Mouse (Mus musculus) c-Kit-positive CD71-negative TER-119-negative erythroid progenitor cells, embryonic 14.5 days (primary cell): ENCODE results near the gene Emcn.
A peak's percentile ranks its signal among the peaks of the same experiment; 100 is the strongest.

Experiments
- DNase-seq: peaks from one replicate; pipeline ENCODE4 v3.0.0-alpha.2; 2013; ENCODE audit warnings: low read depth

Emcn gene

DNA sequence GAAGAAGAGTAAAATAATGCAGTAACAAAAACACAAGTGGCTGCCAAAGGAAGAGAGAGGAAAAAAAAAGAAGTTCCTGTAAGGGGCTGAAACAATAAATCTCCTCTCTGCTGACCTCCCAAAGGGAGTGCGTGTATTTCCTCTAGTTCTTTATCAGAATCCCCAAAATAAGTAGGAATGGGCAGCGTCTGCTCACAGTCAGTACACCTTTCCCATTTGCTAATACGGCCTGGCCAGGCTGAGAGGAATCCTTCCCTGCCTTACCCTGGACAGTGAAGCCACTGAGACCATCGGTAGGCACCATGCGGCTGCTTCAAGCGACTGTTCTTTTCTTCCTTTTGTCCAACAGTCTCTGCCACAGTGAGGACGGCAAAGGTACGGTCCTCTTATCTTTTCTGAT is at the start of gene Emcn:
TSS of gene Emcn (plus strand) at position 130 of the 400 bp plus-strand sequence.
- no peak for DNase-seq

DNA sequence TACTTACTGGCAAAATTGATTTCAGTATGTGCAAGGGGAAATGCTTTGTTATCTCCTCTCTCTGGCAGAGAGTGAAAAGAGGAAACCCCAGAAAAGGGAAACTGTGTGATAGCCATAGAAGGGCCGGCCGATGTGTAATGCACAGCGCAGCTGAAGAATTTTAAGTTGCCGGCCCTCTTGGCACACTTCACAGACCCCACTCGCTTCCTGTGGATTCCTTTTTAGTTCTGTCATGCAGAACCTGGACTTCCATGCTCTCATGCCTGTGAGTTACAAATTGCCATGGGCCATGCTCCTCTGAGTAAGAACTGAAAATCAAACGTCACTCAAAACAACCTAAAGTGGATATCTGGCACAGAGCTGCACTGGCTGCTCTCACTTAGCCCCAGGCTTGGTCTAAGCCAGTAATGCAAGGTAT is 47.7 kb upstream of the Emcn start:
- DNase-seq: peak; percentile 24

DNA sequence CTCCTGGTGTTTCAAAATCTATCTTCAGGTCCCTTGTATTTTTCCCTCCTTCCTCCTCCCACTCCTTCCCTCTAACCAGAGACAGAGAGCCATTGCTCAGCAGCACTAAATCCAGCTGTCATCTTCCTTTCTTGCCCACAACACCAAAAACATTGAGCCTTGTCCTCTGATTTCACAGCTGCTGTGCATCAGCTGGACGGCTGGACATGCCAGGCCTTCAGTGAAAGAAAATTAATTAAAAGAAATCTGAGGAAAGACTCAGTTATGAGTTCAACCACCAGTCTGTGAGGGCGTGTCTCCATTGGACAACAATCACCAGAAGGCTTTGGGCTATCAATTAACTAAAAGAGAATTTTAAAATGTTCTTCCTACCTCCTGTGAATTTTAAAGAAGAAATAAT is 42.6 kb upstream of the Emcn start:
- DNase-seq: no peak

DNA sequence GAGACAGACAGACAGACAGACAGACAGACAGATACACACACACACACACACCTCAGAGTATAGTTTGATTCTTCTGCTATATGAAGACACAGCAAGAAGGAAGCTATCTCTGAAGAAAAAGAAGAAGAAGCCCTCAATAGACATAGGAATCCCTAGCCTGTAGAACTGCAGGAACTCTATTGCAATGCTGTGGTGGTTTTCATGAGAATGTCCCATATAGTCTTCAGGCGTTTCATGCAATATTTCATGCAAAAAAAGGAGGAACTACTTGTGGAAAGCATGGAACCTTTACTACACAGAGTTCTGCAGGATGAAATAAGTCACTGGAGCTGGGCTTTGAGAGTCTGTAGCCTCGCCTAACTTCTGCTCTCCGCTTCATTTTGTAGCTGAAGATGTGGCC is 40.7 kb upstream of the Emcn start:
- DNase-seq: no peak

DNA sequence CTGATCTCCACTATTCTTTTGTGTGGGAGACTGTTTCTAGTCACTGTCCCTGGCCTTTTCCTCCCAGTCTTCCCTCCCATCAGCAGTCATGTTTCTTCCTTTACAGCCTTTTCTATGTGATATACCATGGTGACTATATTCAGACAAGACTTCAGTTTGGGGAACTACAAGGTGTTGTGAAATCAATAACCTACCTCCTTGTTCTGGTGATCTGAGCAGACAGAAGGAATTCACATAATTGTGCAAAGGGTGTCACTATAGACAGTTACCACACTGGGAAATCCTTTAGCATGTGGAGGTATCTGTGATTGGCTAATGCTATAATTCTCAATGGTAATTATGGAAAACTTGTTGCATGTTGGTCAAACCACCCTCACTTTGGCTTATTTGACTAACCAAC is 39.7 kb upstream of the Emcn start:
- DNase-seq: no peak

DNA sequence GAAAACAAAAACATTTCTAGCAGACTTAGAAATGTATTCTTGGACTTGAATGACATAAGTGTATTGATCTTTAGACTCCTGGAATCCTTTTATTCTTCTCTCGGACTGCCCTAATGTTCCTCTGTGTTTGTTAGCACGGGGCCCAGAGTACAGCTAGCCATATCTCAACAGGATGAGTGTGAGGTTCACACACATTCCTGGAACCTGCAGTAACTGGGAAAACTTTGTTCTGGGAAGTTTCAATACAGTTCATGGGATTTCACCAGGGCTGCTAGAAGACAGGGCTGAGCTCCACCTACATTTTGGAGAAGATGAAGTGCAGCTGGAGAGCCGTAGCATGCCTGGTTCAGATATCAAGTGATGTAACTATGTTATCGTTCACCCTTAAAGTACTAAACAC is 38.1 kb upstream of the Emcn start:
- DNase-seq: no peak

DNA sequence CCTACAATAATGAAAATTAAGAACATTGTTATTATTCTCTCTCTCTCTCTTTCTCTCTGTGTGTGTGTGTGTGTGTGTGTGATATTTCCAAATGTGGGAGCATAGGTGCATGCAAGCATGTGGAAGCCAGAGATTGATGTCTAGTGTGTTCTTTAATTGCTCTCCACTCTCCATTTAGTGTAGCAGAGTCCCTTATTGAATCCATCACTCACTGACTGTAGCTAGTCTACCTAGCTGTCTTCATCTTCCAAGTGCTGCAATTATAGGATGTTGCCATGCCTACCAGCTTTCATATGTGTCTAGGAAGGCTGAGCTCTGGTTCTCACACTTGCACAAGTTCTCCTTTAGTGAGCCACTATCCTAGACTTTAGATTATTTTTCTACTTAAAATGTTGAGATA is 30.9 kb upstream of the Emcn start:
- no peak for DNase-seq

DNA sequence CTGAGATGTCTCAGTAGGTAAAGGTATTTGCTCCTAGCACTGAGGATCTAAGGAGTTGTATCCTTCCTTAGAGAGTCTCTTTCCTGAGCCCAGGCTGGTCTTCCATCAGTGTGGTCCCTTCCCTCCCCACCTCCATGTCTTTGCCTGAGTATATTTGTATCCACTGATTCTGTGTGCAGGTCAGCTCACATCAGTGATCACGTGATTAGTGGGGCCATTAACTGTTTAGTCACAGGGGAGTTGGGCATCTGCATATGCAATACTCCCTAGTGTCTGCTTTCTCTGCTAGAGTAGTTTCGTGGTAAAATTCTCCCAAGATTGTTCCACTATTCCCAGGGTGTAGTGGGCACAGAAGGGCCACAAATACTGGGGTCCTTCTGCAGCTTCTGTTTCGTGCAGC is 28.3 kb upstream of the Emcn start:
- DNase-seq: no peak

DNA sequence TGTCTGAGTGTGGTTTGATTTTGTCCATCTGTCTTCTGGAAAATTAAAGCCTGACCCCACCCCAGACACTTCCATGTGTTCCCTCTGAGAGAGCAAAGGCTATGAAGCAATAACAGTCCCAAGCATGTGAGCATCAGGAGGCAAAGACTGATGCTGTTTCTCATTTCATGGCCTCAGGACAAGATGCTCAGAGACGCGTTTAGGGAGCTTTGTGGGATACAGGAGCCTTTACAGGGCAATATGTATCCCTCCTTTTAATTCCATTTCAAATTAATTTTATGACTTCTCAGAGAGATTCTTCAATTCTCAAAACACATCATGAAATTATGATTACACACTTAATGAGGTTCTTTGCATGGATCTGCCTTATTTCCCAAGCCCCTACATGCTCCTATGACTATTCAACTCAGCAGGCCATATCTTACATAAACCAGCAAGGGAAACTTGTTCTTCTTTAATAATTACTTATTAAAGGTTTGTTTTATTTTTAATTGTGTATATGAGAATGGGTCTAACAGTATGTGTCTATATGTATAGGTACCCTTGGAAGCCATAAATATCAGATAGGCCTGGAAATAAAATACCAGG is 27.0 kb upstream of the Emcn start:
- no peak for DNase-seq

DNA sequence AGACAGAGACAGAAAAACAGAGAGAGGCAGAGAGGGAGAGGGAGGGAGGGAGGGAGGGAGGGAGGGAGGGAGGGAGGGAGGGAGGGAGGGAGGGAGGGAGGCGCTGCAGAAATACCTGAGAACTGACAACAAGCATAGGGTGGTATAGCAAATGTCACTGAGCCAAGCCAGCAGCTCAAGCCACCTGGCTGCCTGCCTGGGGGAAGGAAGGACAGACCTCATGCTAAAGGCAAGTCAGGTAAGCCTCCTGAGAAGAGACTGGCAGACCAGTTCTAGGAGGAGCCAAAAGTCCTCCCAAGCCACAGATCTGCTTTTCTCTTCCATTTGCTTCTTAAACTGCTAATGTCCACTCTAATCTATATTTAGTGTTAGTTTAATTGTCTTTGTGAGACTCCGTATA is 22.5 kb upstream of the Emcn start:
- no peak for DNase-seq

DNA sequence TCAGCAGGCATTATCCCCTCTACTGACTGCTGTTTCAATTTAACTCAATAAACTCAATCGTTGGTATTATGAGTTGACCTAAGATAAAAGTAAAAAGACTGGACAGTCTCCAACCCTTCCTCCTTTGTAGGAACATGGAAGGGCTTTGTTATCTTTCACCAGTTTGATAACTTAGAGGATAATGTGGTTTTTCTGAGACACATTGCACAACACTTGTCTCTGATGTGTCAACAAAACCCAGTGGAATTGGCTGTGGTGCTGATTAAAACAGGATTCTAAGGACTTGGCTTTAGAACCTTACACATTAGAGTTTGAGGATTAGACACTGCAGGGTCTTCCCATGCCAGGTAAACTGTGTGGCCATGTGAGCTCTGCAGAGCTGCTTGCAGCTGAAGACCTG is 20.9 kb upstream of the Emcn start:
- DNase-seq: no peak

DNA sequence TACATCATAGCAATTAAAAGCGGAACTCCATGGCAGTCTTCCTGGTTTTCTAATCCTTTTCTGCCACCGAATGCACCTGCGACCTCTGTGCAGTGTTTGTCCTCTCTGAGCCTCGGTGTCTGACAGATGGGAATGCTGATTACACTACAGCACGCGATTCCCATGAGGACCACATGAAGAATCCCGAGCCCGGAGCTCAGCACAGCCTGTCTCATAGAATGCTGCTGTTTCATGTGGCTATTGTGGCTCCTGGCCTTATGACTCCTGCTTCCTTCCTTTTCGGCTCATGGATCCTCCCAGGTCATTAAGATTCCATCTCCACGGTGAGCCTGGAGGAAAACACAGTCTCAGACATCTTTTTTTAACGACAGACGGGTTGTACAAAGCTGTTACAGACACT is 18.6 kb upstream of the Emcn start:
- DNase-seq: no peak

DNA sequence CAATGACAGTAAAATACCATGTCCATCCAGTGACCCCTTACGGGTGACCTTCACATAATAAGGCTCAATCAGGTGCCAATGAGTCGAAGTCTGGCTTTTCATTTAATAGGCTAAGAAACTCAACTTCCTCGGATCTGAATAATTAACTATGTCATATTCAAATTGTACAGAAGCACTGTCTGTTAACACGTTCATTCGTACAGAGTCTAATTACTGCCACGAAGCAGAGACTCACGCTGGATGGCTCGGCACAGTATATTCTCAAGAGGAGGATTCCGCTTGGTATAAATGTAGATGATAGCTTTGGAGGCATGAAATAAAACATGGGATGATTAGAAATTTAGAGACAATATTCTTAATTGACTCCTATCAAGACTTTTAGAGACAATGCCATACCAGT is 11.0 kb upstream of the Emcn start:
- no peak for DNase-seq

DNA sequence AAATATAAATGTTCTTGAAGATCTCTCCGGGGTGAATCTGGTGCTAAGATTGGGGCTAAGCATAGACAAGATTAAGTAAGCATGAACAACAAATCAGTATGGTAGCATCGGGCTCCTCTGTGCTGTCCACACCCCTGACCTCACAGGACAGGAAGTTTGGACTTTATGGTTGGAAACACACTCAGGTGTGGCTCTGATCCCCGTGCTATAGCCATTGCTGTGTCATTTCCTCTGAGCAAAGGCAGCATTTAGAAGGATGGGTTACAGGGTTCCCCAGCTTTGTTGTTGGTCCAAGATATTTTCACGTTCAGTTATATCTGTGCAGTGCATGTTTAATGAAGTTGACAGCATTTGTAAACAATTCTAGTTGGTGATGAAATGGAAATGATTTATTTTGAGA is 9.9 kb upstream of the Emcn start:
- DNase-seq: no peak

DNA sequence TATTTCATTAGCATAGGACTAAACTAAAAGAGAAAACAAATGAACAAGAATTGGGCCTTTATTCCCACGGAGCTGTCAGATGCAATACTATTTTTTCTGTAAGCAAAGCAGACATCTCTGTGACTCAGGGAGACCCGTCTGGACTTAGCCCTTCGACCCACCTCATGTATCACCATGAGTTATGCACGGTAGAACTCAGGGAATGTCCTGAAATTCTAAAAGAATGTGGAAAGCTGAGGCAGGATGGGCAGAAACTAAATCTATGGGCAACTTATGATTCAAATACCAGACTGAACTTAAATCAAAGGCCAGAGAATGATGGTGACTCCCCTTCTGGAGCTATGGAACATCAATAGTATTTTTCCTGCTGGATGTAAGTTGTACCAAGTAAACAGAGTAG is 8.3 kb upstream of the Emcn start:
- DNase-seq: no peak

DNA sequence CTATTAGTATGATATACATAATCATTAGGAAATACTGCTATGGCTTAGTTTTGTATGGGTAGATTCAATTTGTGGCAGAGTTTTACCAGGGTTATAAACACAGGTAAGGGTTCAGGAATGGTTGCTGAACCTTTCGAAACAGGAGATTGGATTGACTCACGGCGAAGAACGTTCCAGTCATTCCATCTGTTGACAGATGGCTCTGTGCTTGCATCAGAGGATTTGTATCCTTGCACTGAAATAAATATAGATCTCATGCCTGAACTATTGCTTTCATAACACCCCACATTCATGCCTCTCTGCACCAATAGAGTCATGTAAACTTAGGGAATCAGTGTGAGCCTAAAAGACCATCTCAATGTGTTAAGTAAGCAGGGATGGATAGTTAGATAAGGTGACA is 4.9 kb upstream of the Emcn start:
- no peak for DNase-seq

DNA sequence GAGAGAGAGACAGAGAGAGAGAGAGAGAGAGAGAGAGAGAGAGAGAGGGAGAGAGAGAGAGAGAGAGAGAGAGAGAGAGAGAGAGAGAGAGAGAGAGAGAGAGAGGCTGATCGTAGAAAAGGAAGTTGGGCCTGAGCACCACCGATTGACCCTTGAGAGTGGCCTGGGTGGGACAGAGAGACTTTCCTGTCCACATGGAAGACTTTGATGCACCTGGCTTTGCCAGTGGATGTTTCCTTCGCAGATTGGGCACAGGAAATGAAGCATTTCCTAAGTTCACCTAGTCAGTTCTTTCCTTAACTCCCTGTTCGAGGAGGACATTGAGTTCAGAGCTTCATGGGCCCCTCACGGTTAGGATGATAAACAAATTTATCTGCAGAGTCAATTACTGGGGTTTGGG is 2.6 kb downstream of the Emcn start:
- no peak for DNase-seq

DNA sequence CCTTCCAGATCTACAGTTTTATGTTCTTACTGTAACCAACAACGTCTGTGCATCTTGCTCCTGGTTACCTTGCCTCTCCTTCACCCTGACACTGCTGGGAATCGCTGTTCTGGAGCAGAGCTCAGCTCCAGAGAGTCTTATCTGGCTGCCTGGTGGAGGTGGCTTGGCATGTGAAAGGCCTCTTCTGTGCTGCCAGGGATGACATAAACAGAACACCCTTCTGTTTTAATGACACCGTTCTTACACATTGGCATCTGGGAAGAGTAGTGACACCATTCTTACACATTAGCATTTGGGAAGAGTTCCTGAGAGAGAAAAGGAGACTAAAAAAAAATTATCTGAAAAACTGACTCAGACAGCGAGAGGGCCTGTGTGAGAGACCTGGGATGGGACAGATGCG is 11.0 kb downstream of the Emcn start:
- no peak for DNase-seq

DNA sequence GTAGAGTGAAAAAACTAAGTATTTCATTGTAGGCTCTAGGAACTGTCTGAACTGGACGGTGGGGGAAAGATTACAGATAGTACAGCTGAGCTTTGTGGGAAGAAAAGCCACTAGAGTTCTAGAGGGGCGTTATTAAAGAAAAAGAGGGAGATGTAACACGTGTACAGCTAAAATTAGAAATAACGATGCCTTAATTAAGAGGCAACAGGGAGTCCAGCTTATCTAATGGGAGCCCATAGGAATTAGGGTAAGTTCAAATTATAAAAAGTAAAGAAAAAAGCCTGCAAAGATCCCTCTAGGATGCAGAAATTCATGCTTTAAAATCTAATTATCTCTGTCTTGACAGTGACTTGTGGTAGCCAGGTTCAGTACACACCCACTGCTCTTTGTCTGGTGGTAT is 15.8 kb downstream of the Emcn start:
- no peak for DNase-seq

DNA sequence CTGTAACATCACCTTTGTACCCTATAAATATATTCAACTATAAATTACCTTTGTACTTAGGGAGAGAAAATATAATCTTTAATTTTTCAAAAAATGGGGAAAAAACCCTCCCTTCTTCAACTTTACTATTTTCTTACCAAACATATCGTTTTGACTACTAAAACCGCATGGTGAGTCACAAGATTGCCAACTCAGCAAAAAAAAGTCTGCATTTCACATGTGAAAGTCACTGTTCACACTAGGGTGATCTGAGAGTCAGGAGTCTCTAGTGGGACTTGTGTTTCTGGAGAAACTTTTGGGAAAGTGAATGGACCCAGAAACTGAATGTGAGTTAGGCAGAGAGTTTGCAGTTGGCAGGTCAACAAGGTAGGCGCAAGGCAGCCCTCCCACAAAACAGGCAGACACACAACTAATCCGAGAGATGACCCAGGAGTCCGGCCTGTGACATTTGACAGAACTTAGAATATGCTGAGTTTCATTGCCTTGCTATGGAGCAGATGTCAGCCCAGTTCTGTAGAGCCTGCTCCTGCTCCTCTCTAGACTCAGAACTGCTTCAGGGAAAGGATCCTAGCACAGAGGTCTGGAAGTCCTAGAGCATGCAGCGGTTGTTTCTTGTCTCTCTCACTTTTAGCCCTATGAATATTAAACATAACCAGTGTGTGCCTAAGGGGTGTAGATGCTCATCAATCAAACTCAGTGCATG is 26.4 kb downstream of the Emcn start:
- no peak for DNase-seq

DNA sequence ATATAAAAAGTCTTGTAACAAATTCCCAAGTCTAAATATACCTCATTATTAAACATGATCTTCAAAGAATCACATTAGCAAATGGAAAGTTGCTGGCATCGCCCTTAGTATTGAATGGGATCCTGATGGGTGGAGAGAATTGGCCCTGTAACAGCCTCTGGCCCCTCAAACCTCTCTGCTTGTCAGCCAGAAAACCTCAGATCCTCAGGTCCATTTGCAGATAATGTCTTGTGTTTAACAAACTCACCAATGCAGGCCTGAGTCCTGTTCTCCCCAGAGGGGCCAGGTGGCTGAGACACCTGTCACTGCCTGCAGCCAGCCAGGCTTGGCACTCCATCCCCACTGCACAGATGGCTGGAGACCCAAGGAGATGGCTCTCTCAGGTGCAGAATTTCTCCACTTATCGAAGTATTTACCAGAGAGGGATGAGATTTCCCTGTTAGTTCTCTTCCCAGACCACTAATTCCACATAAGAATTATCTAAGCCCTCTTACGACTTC is 27.0 kb downstream of the Emcn start:
- DNase-seq: no peak

DNA sequence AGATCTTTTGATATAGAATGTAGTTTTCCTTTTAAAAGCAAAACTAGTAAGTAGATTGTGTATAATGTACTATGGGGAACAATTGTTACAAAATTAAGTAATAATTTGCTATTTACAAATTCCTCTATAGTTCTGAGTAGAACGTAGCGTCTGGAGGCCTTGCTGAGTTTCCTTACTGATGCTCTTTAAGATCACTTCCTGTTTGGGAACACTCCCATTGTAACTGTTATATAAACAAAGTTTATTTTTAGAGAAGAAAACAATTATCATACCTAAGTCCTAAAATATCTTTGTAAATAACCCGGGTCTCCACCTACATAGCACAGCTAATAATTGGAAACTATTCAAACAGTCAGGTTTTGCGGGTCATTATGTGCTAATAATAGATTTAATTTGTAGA is 32.0 kb downstream of the Emcn start:
- no peak for DNase-seq

DNA sequence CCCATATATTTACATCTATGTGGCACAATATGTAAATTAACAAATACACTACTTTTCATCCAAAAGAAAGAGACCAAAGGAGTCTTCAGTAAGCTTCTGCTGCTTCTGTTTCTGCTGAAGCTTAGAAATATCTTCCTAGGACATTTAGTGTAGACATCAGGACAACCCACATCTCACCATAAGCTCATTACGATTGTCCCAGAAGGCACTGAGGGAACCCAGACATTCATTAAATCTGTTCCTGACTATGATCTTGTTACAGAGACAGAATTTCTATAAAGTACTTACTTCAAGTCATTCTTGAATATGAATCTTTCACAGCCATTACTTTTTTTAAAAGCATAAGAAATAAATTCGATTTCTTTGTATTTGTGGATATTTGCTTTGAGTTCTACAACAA is 41.4 kb downstream of the Emcn start:
- no peak for DNase-seq

DNA sequence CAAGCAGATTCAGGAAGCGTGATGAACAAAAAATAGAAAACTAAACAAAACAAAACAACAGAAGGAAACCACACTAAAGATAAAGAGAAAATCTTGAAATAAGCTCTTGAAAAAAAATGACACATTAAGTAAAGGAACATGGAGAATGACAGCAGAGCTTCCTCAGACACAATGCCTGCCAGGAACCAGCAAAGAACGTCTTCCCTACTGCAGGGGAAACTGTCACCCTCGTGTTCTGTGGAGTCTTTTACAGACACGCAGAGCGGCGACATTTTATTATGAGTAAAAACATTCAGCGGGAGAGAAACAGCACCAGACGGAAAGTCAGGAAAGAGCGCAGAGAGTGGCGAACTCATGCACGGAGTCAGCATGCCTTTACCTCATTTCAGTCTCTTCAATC is 54.7 kb downstream of the Emcn start:
- DNase-seq: no peak
